Comparison of ENCODE assay signal across 9 mouse cellular contexts in genomic region chr17:26562292-26562691, GRCm38 (mm10). TPM values are rescaled to one million over a fixed set of nuclear protein-coding genes. Genes with fewer than 3 reads are reported as not detected.
A peak's percentile ranks its signal among the peaks of the same experiment; 100 is the strongest.
DNase-seq lines count a peak whose midpoint lies in the region; ATAC-seq and TF ChIP-seq lines count a peak whose summit lies in the region.
"Had no signal": no experiment of that assay in that cellular context is flagged by ENCODE, and none has a peak within 500 bp of the region (broad histone marks: within the 10 kb centered on the region; RNA-seq: fewer than 3 reads in every experiment).

No protein-coding gene starts in this region.

- intact Hi-C loops in gastrocnemius, postnatal 36 days (cut with DNase I) = no loop called here

- peak overlapping the region; percentile 83 for H3K4me3 ChIP-seq in layer of hippocampus, adult 2 months
- peak overlapping the region; percentile 83 for H3K4me3 ChIP-seq in embryonic facial prominence, embryonic 13.5 days
- peak overlapping the region; percentile 80 for H3K4me3 ChIP-seq in intestine, embryonic 16.5 days (ENCODE audit: low read length)
- peak overlapping the region; percentile 68 for H3K4me3 ChIP-seq in neural tube, embryonic 13.5 days

- DNase-seq in layer of hippocampus, adult 2 months (ENCODE audit: low spot score in 2 of 2) = no peak
- DNase-seq in layer of hippocampus, adult 8-10 months (ENCODE audit: low spot score in 2 of 2) = no peak
- DNase-seq in retina, embryonic 14.5 days (ENCODE audit: low spot score) = no peak
- DNase-seq in adrenal gland, postnatal 4 days (ENCODE audit: low spot score in 2 of 2) = no peak
- DNase-seq in gastrocnemius, postnatal 36 days = no peak
- DNase-seq: kidney, postnatal 25 days had no signal

- ATAC-seq in embryonic facial prominence, embryonic 13.5 days (ENCODE audit: insufficient number of reproducible peaks, insufficient read depth, low FRiP score, low TSS enrichment, low read depth) = no peak
- no peak for ATAC-seq in intestine, embryonic 16.5 days
- ATAC-seq in neural tube, embryonic 13.5 days (ENCODE audit: low read depth) = no peak

- no peak for TF ChIP-seq CTCF in layer of hippocampus, adult 2 months (conservative IDR thresholded peaks at IDR 0.05)

- WGBS in embryonic facial prominence, embryonic 13.5 days = 71% methylated on average over 4 of the region's 4 CpGs
- WGBS in intestine, embryonic 16.5 days = 72% methylated on average over 4 of the region's 4 CpGs
- 81% methylated on average over 4 of the region's 4 CpGs for WGBS in neural tube, embryonic 13.5 days

- H3K9me3 ChIP-seq in embryonic facial prominence, embryonic 13.5 days = 0 out of 2 replicates have a peak, but pooled peaks cover 4% of the 10 kb centered on the region
- no peaks in the 10 kb centered on the region for H3K9me3 ChIP-seq in intestine, embryonic 16.5 days (ENCODE audit: control insufficient read depth, low read length)
- H3K9me3 ChIP-seq in neural tube, embryonic 13.5 days = no peaks in the 10 kb centered on the region

- peaks cover 40% of the 10 kb centered on the region for H3K36me3 ChIP-seq in embryonic facial prominence, embryonic 13.5 days
- H3K36me3 ChIP-seq in intestine, embryonic 16.5 days (ENCODE audit: control insufficient read depth, insufficient read depth, low read length) = 0 out of 2 replicates have a peak, but pooled peaks cover 6% of the 10 kb centered on the region
- peaks cover 35% of the 10 kb centered on the region for H3K36me3 ChIP-seq in neural tube, embryonic 13.5 days

- H3K4me1 ChIP-seq in embryonic facial prominence, embryonic 13.5 days = peaks cover 25% of the 10 kb centered on the region
- peaks cover 27% of the 10 kb centered on the region for H3K4me1 ChIP-seq in intestine, embryonic 16.5 days (ENCODE audit: control insufficient read depth, insufficient read depth, low read length)
- peaks cover 37% of the 10 kb centered on the region for H3K4me1 ChIP-seq in neural tube, embryonic 13.5 days (replicated peaks)

- H3K9ac ChIP-seq in embryonic facial prominence, embryonic 13.5 days = peak overlapping the region; percentile 84
- peak overlapping the region; percentile 83 for H3K9ac ChIP-seq in intestine, embryonic 16.5 days (ENCODE audit: low read depth, low read length)
- peak overlapping the region; percentile 88 for H3K9ac ChIP-seq in neural tube, embryonic 13.5 days

- H3K27ac ChIP-seq in layer of hippocampus, adult 2 months = peak overlapping the region; percentile 96
- H3K27ac ChIP-seq in embryonic facial prominence, embryonic 13.5 days = peak overlapping the region; percentile 68
- H3K27ac ChIP-seq in intestine, embryonic 16.5 days (ENCODE audit: low read length) = peak overlapping the region; percentile 39; the same call in 1 of the 2 replicates
- H3K27ac ChIP-seq in neural tube, embryonic 13.5 days (replicated peaks) = peak overlapping the region; percentile 77; the same call in 1 of the 2 replicates

- H3K4me2 ChIP-seq in embryonic facial prominence, embryonic 13.5 days = peak overlapping the region; percentile 94
- peak overlapping the region; percentile 91 for H3K4me2 ChIP-seq in intestine, embryonic 16.5 days (ENCODE audit: low read depth, low read length)
- H3K4me2 ChIP-seq in neural tube, embryonic 13.5 days = peak overlapping the region; percentile 97

- H3K27me3 ChIP-seq in embryonic facial prominence, embryonic 13.5 days = no peaks in the 10 kb centered on the region
- H3K27me3 ChIP-seq in intestine, embryonic 16.5 days (replicated peaks; ENCODE audit: control insufficient read depth, insufficient read depth, low read length) = no peaks in the 10 kb centered on the region
- H3K27me3 ChIP-seq in neural tube, embryonic 13.5 days = no peaks in the 10 kb centered on the region

RNA-seq across cellular contexts. Expression of gene Dusp1, which starts 0.4 kb away (rescaled TPM):
- total RNA-seq in layer of hippocampus, adult 2 months (2021) = 10 to 100 TPM; 14.9 to 20.9 TPM
- total RNA-seq in layer of hippocampus, adult 8-10 months (2022) = 10 to 100 TPM; 13.6 to 22.6 (median 20.6) TPM
- 13.2 and 15.4 TPM in 2 replicates for polyA plus RNA-seq in embryonic facial prominence, embryonic 13.5 days (2015; fragmentation: Nextera tagmentation; extraction: Ambion mirVana)
- polyA plus RNA-seq in intestine, embryonic 16.5 days (2015; fragmentation: Nextera tagmentation; extraction: Ambion mirVana) = 12.2 and 14.4 TPM in 2 replicates
- polyA plus RNA-seq in neural tube, embryonic 13.5 days (2015; fragmentation: Nextera tagmentation; extraction: Ambion mirVana) = 32.5 and 36.8 TPM in 2 replicates
- 10 to 100 TPM; 43.8 to 46.4 TPM for total RNA-seq in adrenal gland, postnatal 4 days (2021)
- 100 to 1,000 TPM in 1 of 2 experiments, 10 to 100 TPM in 1; 74.6 to 112 TPM for total RNA-seq in gastrocnemius, postnatal 36 days (2021)

RNA-seq across cellular contexts. Expression of gene Ergic1, which starts 1.0 kb away (rescaled TPM):
- 100 to 1,000 TPM; 121 to 124 TPM for total RNA-seq in layer of hippocampus, adult 2 months (2021)
- total RNA-seq in layer of hippocampus, adult 8-10 months (2022) = 100 to 1,000 TPM; 118 to 152 (median 136) TPM
- 120 and 121 TPM in 2 replicates for polyA plus RNA-seq in embryonic facial prominence, embryonic 13.5 days (2015; fragmentation: Nextera tagmentation; extraction: Ambion mirVana)
- 88.6 and 91.2 TPM in 2 replicates for polyA plus RNA-seq in intestine, embryonic 16.5 days (2015; fragmentation: Nextera tagmentation; extraction: Ambion mirVana)
- 91.0 and 92.7 TPM in 2 replicates for polyA plus RNA-seq in neural tube, embryonic 13.5 days (2015; fragmentation: Nextera tagmentation; extraction: Ambion mirVana)
- total RNA-seq in adrenal gland, postnatal 4 days (2021) = 100 to 1,000 TPM; 158 to 164 TPM
- 10 to 100 TPM; 47.2 to 51.5 TPM for total RNA-seq in gastrocnemius, postnatal 36 days (2021)

Comparison
In these comparisons a context has a peak if more than half of its experiments do, and no peak if none do; other contexts are left out.
1. H3K27ac ChIP-seq: peak in every context shown above with its lines; median percentile 96 in layer of hippocampus, adult 2 months; 77 in neural tube, embryonic 13.5 days; 68 in embryonic facial prominence, embryonic 13.5 days; 39 in intestine, embryonic 16.5 days.